Mouse (Mus musculus): ENCODE data around the gene Ribc1. TPM values are rescaled to one million over a fixed set of nuclear protein-coding genes. Genes with fewer than 3 reads are reported as not detected.

The Ribc1 gene
- 2.3 TPM in 2 replicates for polyA plus RNA-seq (2012; rRNA removed)

GRCm38 (mm10) chrX:152016151-152017145 lies at the start of gene Ribc1, which contains the start of gene Smc1a:
TSS of gene Ribc1 (minus strand) at chrX:152016295.
TSS of gene Smc1a (plus strand) at chrX:152016428.

DNA sequence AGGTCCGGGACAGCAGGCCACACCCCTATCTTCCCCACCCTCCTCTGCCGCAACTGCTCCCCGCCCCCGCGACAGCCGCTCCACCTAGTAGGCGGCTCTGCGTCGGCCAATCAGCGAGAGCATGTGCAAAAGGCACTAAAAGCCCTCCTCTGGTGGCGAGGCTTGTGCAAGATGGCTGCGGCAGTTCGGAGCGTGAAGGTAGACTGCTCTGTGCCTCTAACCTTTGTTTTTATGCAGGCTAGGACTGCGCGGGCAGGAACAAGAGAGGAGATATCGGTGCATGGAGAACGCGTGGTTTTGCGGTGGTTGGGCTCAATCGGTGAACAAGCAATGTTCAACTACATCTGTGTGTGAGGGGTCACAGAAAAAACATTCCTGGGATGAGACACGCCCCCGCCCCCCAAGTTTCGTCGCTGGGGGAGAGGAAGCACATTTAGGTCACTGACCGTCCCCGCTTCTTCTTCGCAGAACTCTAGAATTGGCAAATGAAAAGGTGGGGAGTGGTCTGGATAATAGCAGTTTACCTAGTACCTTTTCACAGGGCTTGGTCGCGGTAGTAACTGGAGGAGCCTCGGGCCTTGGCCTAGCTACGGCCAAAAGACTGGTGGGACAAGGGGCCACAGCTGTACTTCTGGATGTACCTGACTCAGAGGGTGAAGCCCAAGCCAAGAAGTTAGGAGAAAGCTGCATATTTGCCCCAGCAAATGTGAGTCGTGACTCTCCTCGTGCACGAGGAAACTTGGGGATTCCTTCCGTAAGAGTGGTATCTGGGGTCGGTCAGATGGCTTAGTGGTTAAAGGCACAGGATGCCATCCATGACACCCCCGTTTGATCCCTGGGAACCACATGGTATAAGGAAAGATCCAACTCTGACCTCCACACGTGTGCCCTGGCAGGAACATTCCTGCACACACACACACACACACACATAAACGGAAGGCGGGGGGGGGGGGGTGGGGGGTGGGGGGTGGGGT lies 14.1 kb downstream of the Ribc1 start, which contains the start of gene Hsd17b10:
Gene Hsd17b10, plus strand, starts transcription at position 109 of the 974 bp plus-strand sequence.

Other genes starting within 250 kb of the Ribc1 start
- gene Huwe1, start 215.5 kb downstream of the Ribc1 start, polyA plus RNA-seq (2012; rRNA removed) = 139 and 158 TPM in 2 replicates
- 75.6 and 106 TPM in 2 replicates for gene Hsd17b10, start 14.4 kb downstream of the Ribc1 start, polyA plus RNA-seq (2012; rRNA removed)
- 111 and 204 TPM in 2 replicates for gene Smc1a, start 133 bp upstream of the Ribc1 start, polyA plus RNA-seq (2012; rRNA removed)
- 2.6 and 3.4 TPM in 2 replicates for gene Iqsec2, start 128.0 kb upstream of the Ribc1 start, polyA plus RNA-seq (2012; rRNA removed)
- 64.7 and 125 TPM in 2 replicates for gene Kdm5c, start 216.7 kb upstream of the Ribc1 start, polyA plus RNA-seq (2012; rRNA removed)